Mouse (Mus musculus) spleen, adult 2 months (tissue): ENCODE measurements around the gene Gal.

Experiments
- CTCF ChIP-seq: fragments of 200-500 bp; IDR thresholded peaks from 2 replicates; pipeline ENCODE4 v1.5.1; 2011; ENCODE audit warnings: mild to moderate bottlenecking, inconsistent platforms; ENCODE audit not compliant: insufficient read depth, insufficient read length, insufficient replicate concordance; ENCODE audit errors: extremely low read depth
- POLR2A ChIP-seq: fragments of 200-500 bp; IDR thresholded peaks from 2 replicates; pipeline ENCODE4 v1.6.1; 2011; ENCODE audit warnings: low read depth, low read length, inconsistent platforms

- TF ChIP-seq POLR2A (no peak), CTCF (no peak)
These were observed 33.0 kb upstream of the Gal start for GRCm38 (mm10) chr19:3447348-3447747.
